Mouse (Mus musculus) forebrain, embryonic 16.5 days (tissue): ENCODE results near the gene Rmnd5b. TPM values are rescaled to one million over a fixed set of nuclear protein-coding genes. Genes with fewer than 3 reads are reported as not detected.
A peak's percentile ranks its signal among the peaks of the same experiment; 100 is the strongest.
"Not testable (repeated sequence)": the region's sequence is repeated elsewhere in the genome, so short reads cannot be mapped to it uniquely, and the experiment has no call there.

Experiments used
- ATAC-seq: fragments of 200-750 bp; cut with Nextera tagmentation; 2 replicates; pipeline ENCODE4 v1.8.0; 2017; ENCODE audit warnings: mild to moderate bottlenecking, moderate library complexity
- H3K27ac ChIP-seq: fragments of 300-500 bp; sonication (generic); 2 replicates; pipeline ENCODE4 v1.5.1; 2014; ENCODE audit warnings: low read length, control low read depth
- H3K27me3 ChIP-seq: fragments of 300-500 bp; sonication (generic); replicated peaks from 2 replicates; pipeline ENCODE4 v1.6.1; 2014; ENCODE audit warnings: low read length; ENCODE audit not compliant: control insufficient read depth, insufficient read depth
- H3K36me3 ChIP-seq: fragments of 300-500 bp; sonication (generic); 2 replicates; pipeline ENCODE4 v1.6.1; 2014; ENCODE audit not compliant: control insufficient read depth, insufficient read depth
- H3K4me1 ChIP-seq: fragments of 300-500 bp; sonication (generic); replicated peaks from 2 replicates; pipeline ENCODE4 v1.6.1; 2014; ENCODE audit warnings: low read length; ENCODE audit not compliant: control insufficient read depth, insufficient read depth
- H3K4me2 ChIP-seq: fragments of 300-500 bp; sonication (generic); 2 replicates; pipeline ENCODE4 v1.6.1; 2014; ENCODE audit warnings: mild to moderate bottlenecking, low read length, control low read depth
- H3K4me3 ChIP-seq: fragments of 300-500 bp; sonication (generic); replicated peaks from 2 replicates; pipeline ENCODE4 v1.5.1; 2014; ENCODE audit warnings: mild to moderate bottlenecking, low read length, control low read depth
- H3K9ac ChIP-seq: fragments of 300-500 bp; sonication (generic); replicated peaks from 2 replicates; pipeline ENCODE4 v1.6.1; 2014; ENCODE audit warnings: low read depth, low read length, control low read depth
- H3K9me3 ChIP-seq: fragments of 300-500 bp; sonication (generic); 2 replicates; pipeline ENCODE4 v1.6.1; 2016; ENCODE audit warnings: low read length; ENCODE audit not compliant: control insufficient read depth
- WGBS: fragments of 180-500 bp; shearing (Covaris S2); extraction: QIAGEN DNeasy Blood & Tissue Kit; methylation state at CpG from one replicate; pipeline ENCODE4 v1.1.7; 2014; 5-methylcytosine and 5-hydroxymethylcytosine counted together
- polyA plus RNA-seq: library from polyadenylated mRNA; unstranded; fragments of >200 nt; fragmentation: Nextera tagmentation; extraction: Ambion mirVana; gene quantifications from 2 replicates; pipeline ENCODE4 v1.2.1, GENCODE M21; 2015

Gene Rmnd5b
- polyA plus RNA-seq, 1 experiment from 2014 or later, result 85.6 TPM

- no peak overlapping the region for H3K27ac ChIP-seq
- peak overlapping the region; percentile 61 for H3K4me3 ChIP-seq
- H3K27me3 ChIP-seq, result no peaks in the 10 kb centered on the region
- peaks cover 15% of the 10 kb centered on the region for H3K36me3 ChIP-seq
- WGBS, result 62% methylated on average over 7 of the region's 8 CpGs
- peak overlapping the region; percentile 65 for H3K4me2 ChIP-seq
- no peaks in the 10 kb centered on the region for H3K9me3 ChIP-seq
- H3K9ac ChIP-seq, result no peak overlapping the region
- H3K4me1 ChIP-seq, result peaks cover 22% of the 10 kb centered on the region
- no peak for ATAC-seq
These were observed 16.7 kb downstream of the Rmnd5b start for GRCm38 (mm10) chr11:51618894-51619408.

GRCm38 (mm10) chr11:51617693-51618092 is 18.0 kb downstream of the Rmnd5b start:
- Histone ChIP-seq H3K4me3 (no peak overlapping the region), H3K4me1 (peaks cover 22% of the 10 kb centered on the region), H3K9me3 (no peaks in the 10 kb centered on the region), H3K9ac (no peak overlapping the region), H3K27ac (no peak overlapping the region), H3K4me2 (no peak overlapping the region), H3K36me3 (peaks cover 3% of the 10 kb centered on the region), H3K27me3 (no peaks in the 10 kb centered on the region)
- WGBS, result 4% methylated on average over 4 of the region's 4 CpGs
- no peak for ATAC-seq

GRCm38 (mm10) chr11:51616113-51616512 is 19.6 kb downstream of the Rmnd5b start:
- WGBS, result 91% methylated on average over 7 of the region's 7 CpGs
- H3K4me2 ChIP-seq, H3K27ac ChIP-seq, H3K9me3 ChIP-seq, ATAC-seq, H3K9ac ChIP-seq, H3K4me3 ChIP-seq, H3K27me3 ChIP-seq, H3K36me3 ChIP-seq: not testable (repeated sequence)
- peaks cover 22% of the 10 kb centered on the region for H3K4me1 ChIP-seq

- Histone ChIP-seq H3K9ac (peak overlapping the region; percentile 52), H3K36me3 (no peaks in the 10 kb centered on the region), H3K4me1 (peaks cover 17% of the 10 kb centered on the region), H3K9me3 (no peaks in the 10 kb centered on the region), H3K27me3 (no peaks in the 10 kb centered on the region), H3K4me2 (peak overlapping the region; percentile 50), H3K4me3 (peak overlapping the region; percentile 31), H3K27ac (no peak overlapping the region)
- 2% methylated on average over 14 of the region's 14 CpGs for WGBS
- ATAC-seq, result peak; percentile 21; the same call in 1 of the 2 replicates
These were observed 20.1 kb downstream of the Rmnd5b start for GRCm38 (mm10) chr11:51615601-51616000.

GRCm38 (mm10) chr11:51615129-51615528 is 20.6 kb downstream of the Rmnd5b start:
- WGBS, result 50% methylated on average over 7 of the region's 7 CpGs
- no peak for ATAC-seq
- peak overlapping the region; percentile 50 for H3K4me2 ChIP-seq
- H3K9ac ChIP-seq, result no peak overlapping the region; the same call in 1 of the 2 replicates
- no peaks in the 10 kb centered on the region for H3K36me3 ChIP-seq
- peaks cover 12% of the 10 kb centered on the region for H3K4me1 ChIP-seq
- peak overlapping the region; percentile 31; the same call in 1 of the 2 replicates for H3K4me3 ChIP-seq
- H3K9me3 ChIP-seq, result no peaks in the 10 kb centered on the region
- no peaks in the 10 kb centered on the region for H3K27me3 ChIP-seq
- no peak overlapping the region for H3K27ac ChIP-seq

- no peak overlapping the region for H3K4me3 ChIP-seq
- H3K4me1 ChIP-seq, result peaks cover 10% of the 10 kb centered on the region
- H3K9ac ChIP-seq, result no peak overlapping the region
- no peak for ATAC-seq
- no peak overlapping the region for H3K27ac ChIP-seq
- WGBS, result 80% methylated on average over 8 of the region's 8 CpGs
- H3K36me3 ChIP-seq, result no peaks in the 10 kb centered on the region
- no peaks in the 10 kb centered on the region for H3K9me3 ChIP-seq
- H3K27me3 ChIP-seq, result no peaks in the 10 kb centered on the region
- H3K4me2 ChIP-seq, result no peak overlapping the region
These were observed 21.4 kb downstream of the Rmnd5b start for GRCm38 (mm10) chr11:51614256-51614655.

- not testable (repeated sequence) for ATAC-seq, H3K9ac ChIP-seq, H3K27ac ChIP-seq, H3K4me3 ChIP-seq, H3K4me2 ChIP-seq, H3K36me3 ChIP-seq, H3K27me3 ChIP-seq, H3K9me3 ChIP-seq
- peaks cover 11% of the 10 kb centered on the region for H3K4me1 ChIP-seq
- 89% methylated on average over 5 of the region's 5 CpGs for WGBS
These were observed 25.8 kb downstream of the Rmnd5b start for GRCm38 (mm10) chr11:51609940-51610339.

- ATAC-seq, result no peak
- no peak overlapping the region for H3K27ac ChIP-seq
- no peak overlapping the region for H3K4me3 ChIP-seq
- H3K4me2 ChIP-seq, result no peak overlapping the region
- H3K4me1 ChIP-seq, result peaks cover 16% of the 10 kb centered on the region
- H3K9me3 ChIP-seq, result no peaks in the 10 kb centered on the region
- H3K36me3 ChIP-seq, result peaks cover 4% of the 10 kb centered on the region; the same call in 1 of the 2 replicates
- no peaks in the 10 kb centered on the region for H3K27me3 ChIP-seq
- 79% methylated on average over 3 of the region's 3 CpGs for WGBS
- no peak overlapping the region for H3K9ac ChIP-seq
These were observed 26.3 kb downstream of the Rmnd5b start for GRCm38 (mm10) chr11:51609266-51609909.

- peak overlapping the region; percentile 86 for H3K9ac ChIP-seq
- peaks cover 37% of the 10 kb centered on the region for H3K4me1 ChIP-seq
- peak overlapping the region; percentile 71 for H3K4me3 ChIP-seq
- no peaks in the 10 kb centered on the region for H3K9me3 ChIP-seq
- peak; percentile 51; the same call in 1 of the 2 replicates for ATAC-seq
- peaks cover 24% of the 10 kb centered on the region for H3K36me3 ChIP-seq
- no peaks in the 10 kb centered on the region for H3K27me3 ChIP-seq
- 10% methylated on average over 15 of the region's 15 CpGs for WGBS
- peak overlapping the region; percentile 90 for H3K27ac ChIP-seq
- peak overlapping the region; percentile 85 for H3K4me2 ChIP-seq
These were observed 28.5 kb downstream of the Rmnd5b start for GRCm38 (mm10) chr11:51607096-51607738.
